Mouse (Mus musculus): ENCODE data around the gene Olfr180. TPM values are rescaled to one million over a fixed set of nuclear protein-coding genes. Genes with fewer than 3 reads are reported as not detected.

The Olfr180 gene
- not detected in 2 replicates for polyA plus RNA-seq (2012; rRNA removed)

DNA sequence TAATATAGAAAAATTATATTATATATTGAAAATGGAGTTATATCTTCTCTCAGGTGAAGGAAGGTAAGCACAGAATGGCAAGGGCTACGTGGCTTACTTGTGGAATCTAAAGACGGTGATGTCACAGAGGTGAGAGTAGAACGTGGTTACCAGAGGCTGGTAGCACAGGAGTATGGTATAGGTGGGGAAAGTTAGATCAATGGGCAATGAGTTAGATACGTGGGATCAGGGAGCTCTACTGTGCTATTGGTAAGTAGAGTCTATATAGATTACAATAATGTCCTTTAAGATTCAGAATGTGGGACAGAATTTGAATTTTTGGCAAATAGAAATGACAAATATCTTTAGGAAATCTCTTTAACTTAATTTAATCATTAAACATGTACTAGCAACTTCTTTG lies at the start of gene Olfr180:
Gene Olfr180 (minus strand): TSS at position 101 of the 400 bp plus-strand sequence.

GRCm38 (mm10) chr16:58928655-58929054 lies 537 bp downstream of the Olfr180 start, which contains the start of gene Olfr181:
TSS of gene Olfr181 (minus strand) at chr16:58928755.

DNA sequence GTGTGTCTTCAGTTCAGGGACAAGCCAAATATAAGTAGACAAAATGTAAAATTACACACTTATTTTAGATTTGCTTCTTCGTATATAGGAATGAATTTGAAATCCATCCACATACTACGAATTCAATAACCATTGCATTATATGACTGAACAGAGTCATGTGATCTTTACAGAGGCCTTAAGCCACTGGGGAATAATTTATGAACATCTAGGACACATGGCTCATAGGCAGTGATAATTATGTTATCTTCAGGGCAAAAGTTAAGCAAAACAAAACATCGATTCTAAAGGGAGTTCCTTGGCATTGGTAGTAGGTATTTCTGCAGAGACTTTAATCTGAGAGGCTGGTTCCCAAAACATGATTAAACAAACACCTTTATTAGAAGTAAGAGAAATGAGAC lies 37.2 kb downstream of the Olfr180 start, which contains the start of gene Olfr178:
Gene Olfr178 (minus strand): TSS at position 101 of the 400 bp plus-strand sequence.

DNA sequence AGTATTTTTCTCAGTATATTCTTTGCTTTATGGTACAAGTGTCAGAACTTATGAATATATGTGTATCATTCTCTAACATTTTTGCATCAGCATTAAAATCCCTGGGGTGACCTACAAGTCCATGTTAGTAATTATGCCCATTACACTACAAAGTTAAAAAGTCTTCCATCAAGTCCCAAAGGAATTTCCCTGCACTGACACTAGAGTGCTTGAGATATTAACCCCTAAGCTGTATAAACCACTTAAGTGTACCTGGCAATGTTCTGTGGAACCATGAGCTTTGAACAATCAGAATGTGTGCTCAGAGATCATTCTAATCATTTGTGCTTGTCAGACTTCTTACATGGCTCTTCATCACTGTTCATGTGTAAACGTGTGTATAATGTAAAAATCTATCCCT lies 54.5 kb downstream of the Olfr180 start, which contains the start of gene Olfr177:
Gene Olfr177 (minus strand): TSS at position 101 of the 400 bp plus-strand sequence.

Other genes with a start within 250 kb of the Olfr180 start
- 0.05 and 0.16 TPM in 2 replicates for gene Gpr15, start 210.3 kb downstream of the Olfr180 start, polyA plus RNA-seq (2012; rRNA removed)
- 117 and 129 TPM in 2 replicates for gene Cldnd1, start 201.5 kb downstream of the Olfr180 start, polyA plus RNA-seq (2012; rRNA removed)
- not detected in 2 replicates for gene Olfr172, start 166.2 kb downstream of the Olfr180 start, polyA plus RNA-seq (2012; rRNA removed)
- not detected in 2 replicates for gene Olfr173, start 129.1 kb downstream of the Olfr180 start, polyA plus RNA-seq (2012; rRNA removed)
- not detected in 2 replicates for gene Olfr175-ps1, start 102.6 kb downstream of the Olfr180 start, polyA plus RNA-seq (2012; rRNA removed)
- gene Olfr177, start 54.6 kb downstream of the Olfr180 start, polyA plus RNA-seq (2012; rRNA removed) = not detected in 2 replicates
- not detected in 2 replicates for gene Olfr178, start 37.3 kb downstream of the Olfr180 start, polyA plus RNA-seq (2012; rRNA removed)
- not detected in 2 replicates for gene Olfr181, start 637 bp downstream of the Olfr180 start, polyA plus RNA-seq (2012; rRNA removed)
- not detected in 2 replicates for gene Olfr183, start 66.0 kb upstream of the Olfr180 start, polyA plus RNA-seq (2012; rRNA removed)
- gene Olfr186, start 100.9 kb upstream of the Olfr180 start, polyA plus RNA-seq (2012; rRNA removed) = not detected in 2 replicates
- not detected in 2 replicates for gene Olfr187, start 110.4 kb upstream of the Olfr180 start, polyA plus RNA-seq (2012; rRNA removed)
- gene Olfr190, start 148.6 kb upstream of the Olfr180 start, polyA plus RNA-seq (2012; rRNA removed) = not detected in 2 replicates
- not detected in 2 replicates for gene Olfr191, start 160.4 kb upstream of the Olfr180 start, polyA plus RNA-seq (2012; rRNA removed)
- gene Olfr193, start 182.5 kb upstream of the Olfr180 start, polyA plus RNA-seq (2012; rRNA removed) = not detected in 2 replicates
- gene Olfr194, start 191.7 kb upstream of the Olfr180 start, polyA plus RNA-seq (2012; rRNA removed) = not detected in 2 replicates
- not detected in 2 replicates for gene Olfr195, start 217.7 kb upstream of the Olfr180 start, polyA plus RNA-seq (2012; rRNA removed)
- gene Olfr196, start 241.1 kb upstream of the Olfr180 start, polyA plus RNA-seq (2012; rRNA removed) = not detected in 2 replicates